Mouse (Mus musculus) cortical plate, adult 2 months (tissue): ENCODE data around the gene Cdca7l.

ENCODE experiments used
- CTCF ChIP-seq: fragments of 200-500 bp; IDR thresholded peaks from 2 replicates; pipeline ENCODE4 v1.5.1; 2011; ENCODE audit warnings: mild to moderate bottlenecking, control low read depth, low read length; ENCODE audit not compliant: insufficient read depth; ENCODE audit errors: extremely low read depth
- POLR2A ChIP-seq: fragments of 200-500 bp; IDR thresholded peaks from 2 replicates; pipeline ENCODE4 v1.6.1; 2011; ENCODE audit warnings: mild to moderate bottlenecking, low read length, control low read depth; ENCODE audit not compliant: insufficient read depth; ENCODE audit errors: extremely low read depth

DNA sequence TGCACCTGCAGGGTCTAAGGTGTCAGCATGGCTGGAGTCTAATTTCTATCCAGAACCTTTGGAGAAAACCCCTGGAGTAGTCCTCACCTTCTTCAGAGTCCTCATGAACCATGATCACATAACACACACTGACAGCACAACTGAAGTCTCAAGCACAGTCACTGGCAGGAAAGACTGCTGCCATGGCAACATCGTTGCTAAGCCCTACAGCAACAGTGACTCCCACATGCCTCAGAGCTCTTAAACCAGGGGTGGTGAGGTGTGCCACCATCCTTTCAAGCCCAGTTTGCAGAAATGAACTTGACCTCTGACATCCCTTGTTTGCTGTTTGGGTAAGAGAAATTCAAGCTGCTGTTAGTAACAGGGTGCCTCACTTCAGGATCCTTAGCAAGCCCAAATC is 42.4 kb upstream of the Cdca7l start:
- TF ChIP-seq CTCF, result no peak
- no peak for TF ChIP-seq POLR2A
